Mouse (Mus musculus) stomach, embryonic 16.5 days (tissue): ENCODE measurements at regions not wholly inside any gene's neighbourhood (a gene's known extent, or its start where the extent isn't known, plus 50 kb on each side); places are given as distances from the start of the nearest gene placed in this dataset.

Experiments used
- ATAC-seq: fragments of 200-750 bp; cut with Nextera tagmentation; 2 replicates; pipeline ENCODE4 v1.8.0; 2017; ENCODE audit warnings: moderate number of reproducible peaks, moderate TSS enrichment; ENCODE audit not compliant: insufficient read depth, low FRiP score
- H3K27ac ChIP-seq: fragments of 300-500 bp; sonication (generic); 2 replicates; pipeline ENCODE4 v1.5.1; 2014; ENCODE audit warnings: low read length
- H3K27me3 ChIP-seq: fragments of 300-500 bp; sonication (generic); 2 replicates; pipeline ENCODE4 v1.6.1; 2014; ENCODE audit warnings: low read length, control low read depth, mixed read lengths; ENCODE audit not compliant: control insufficient read depth, insufficient read depth
- H3K36me3 ChIP-seq: fragments of 300-500 bp; sonication (generic); 2 replicates; pipeline ENCODE4 v1.6.1; 2014; ENCODE audit warnings: low read length; ENCODE audit not compliant: control insufficient read depth, insufficient read depth
- H3K4me1 ChIP-seq: fragments of 300-500 bp; sonication (generic); 2 replicates; pipeline ENCODE4 v1.6.1; 2014; ENCODE audit warnings: low read length, control low read depth, mixed read lengths; ENCODE audit not compliant: control insufficient read depth, insufficient read depth
- H3K4me2 ChIP-seq: fragments of 300-500 bp; sonication (generic); 2 replicates; pipeline ENCODE4 v1.6.1; 2014; ENCODE audit warnings: low read depth, low read length, mixed read lengths
- H3K4me3 ChIP-seq: fragments of 300-500 bp; sonication (generic); replicated peaks from 2 replicates; pipeline ENCODE4 v1.5.1; 2014; ENCODE audit warnings: mild to moderate bottlenecking, low read length
- H3K9ac ChIP-seq: fragments of 300-500 bp; sonication (generic); 2 replicates; pipeline ENCODE4 v1.6.1; 2014; ENCODE audit warnings: low read length
- H3K9me3 ChIP-seq: fragments of 300-500 bp; sonication (generic); replicated peaks from 2 replicates; pipeline ENCODE4 v1.6.1; 2016; ENCODE audit warnings: low read length, control low read depth; ENCODE audit not compliant: control insufficient read depth
- WGBS: fragments of 180-500 bp; shearing (Covaris S2); extraction: QIAGEN DNeasy Blood & Tissue Kit; methylation state at CpG from one replicate; pipeline ENCODE4 v1.1.7; 2014; 5-methylcytosine and 5-hydroxymethylcytosine counted together

- H3K27ac ChIP-seq = no peak overlapping the region
- no peak for ATAC-seq
- WGBS = 24% methylated on average over 2 of the region's 2 CpGs
- H3K9me3 ChIP-seq = no peaks in the 10 kb centered on the region
- H3K36me3 ChIP-seq = no peaks in the 10 kb centered on the region
- no peak overlapping the region for H3K9ac ChIP-seq
- H3K27me3 ChIP-seq = no peaks in the 10 kb centered on the region
- no peak overlapping the region for H3K4me2 ChIP-seq
- no peak overlapping the region for H3K4me3 ChIP-seq
- no peaks in the 10 kb centered on the region for H3K4me1 ChIP-seq
These were observed 406.6 kb upstream of the Cldn34d start for GRCm38 (mm10) chrX:77009336-77009735.

GRCm38 (mm10) chrX:77013890-77014289 lies 411.2 kb upstream of the Cldn34d start:
- Histone ChIP-seq H3K4me1 (no peaks in the 10 kb centered on the region), H3K36me3 (no peaks in the 10 kb centered on the region), H3K9ac (no peak overlapping the region), H3K9me3 (no peaks in the 10 kb centered on the region), H3K4me2 (no peak overlapping the region), H3K27ac (no peak overlapping the region), H3K4me3 (no peak overlapping the region), H3K27me3 (no peaks in the 10 kb centered on the region)
- WGBS = 80% methylated on average over 1 of the region's 1 CpGs
- ATAC-seq = no peak

- no peak overlapping the region for H3K4me3 ChIP-seq
- no peaks in the 10 kb centered on the region for H3K4me1 ChIP-seq
- 42% methylated on average over 5 of the region's 5 CpGs for WGBS
- H3K27me3 ChIP-seq = no peaks in the 10 kb centered on the region
- H3K4me2 ChIP-seq = no peak overlapping the region
- ATAC-seq = no peak
- H3K27ac ChIP-seq = no peak overlapping the region
- no peaks in the 10 kb centered on the region for H3K9me3 ChIP-seq
- no peaks in the 10 kb centered on the region for H3K36me3 ChIP-seq
- no peak overlapping the region for H3K9ac ChIP-seq
These were observed 448.0 kb upstream of the Cldn34d start for GRCm38 (mm10) chrX:77050401-77051381.

- Histone ChIP-seq H3K4me2 (no peak overlapping the region), H3K36me3 (no peaks in the 10 kb centered on the region), H3K4me3 (no peak overlapping the region), H3K27ac (no peak overlapping the region), H3K9ac (no peak overlapping the region), H3K9me3 (no peaks in the 10 kb centered on the region), H3K4me1 (no peaks in the 10 kb centered on the region), H3K27me3 (no peaks in the 10 kb centered on the region)
- 48% methylated on average over 1 of the region's 1 CpGs for WGBS
- ATAC-seq = peak; percentile 33; the same call in 1 of the 2 replicates
These were observed 449.3 kb upstream of the Cldn34d start for GRCm38 (mm10) chrX:77052036-77052435.

GRCm38 (mm10) chrX:77079776-77080175 lies 431.0 kb upstream of the Tbl1x start:
- Histone ChIP-seq H3K36me3 (no peaks in the 10 kb centered on the region), H3K4me2 (no peak overlapping the region), H3K9ac (no peak overlapping the region), H3K27me3 (no peaks in the 10 kb centered on the region), H3K27ac (no peak overlapping the region), H3K9me3 (no peaks in the 10 kb centered on the region), H3K4me3 (no peak overlapping the region), H3K4me1 (no peaks in the 10 kb centered on the region)
- WGBS = 83% methylated on average over 4 of the region's 4 CpGs
- ATAC-seq = no peak

GRCm38 (mm10) chrX:77082716-77083115 lies 428.1 kb upstream of the Tbl1x start:
- Histone ChIP-seq H3K4me2 (no peak overlapping the region), H3K27me3 (no peaks in the 10 kb centered on the region), H3K4me1 (no peaks in the 10 kb centered on the region), H3K36me3 (no peaks in the 10 kb centered on the region), H3K9me3 (no peaks in the 10 kb centered on the region), H3K9ac (no peak overlapping the region), H3K27ac (no peak overlapping the region), H3K4me3 (no peak overlapping the region)
- ATAC-seq = no peak
- WGBS = 79% methylated on average over 1 of the region's 1 CpGs

- H3K4me1 ChIP-seq = no peaks in the 10 kb centered on the region
- 47% methylated on average over 2 of the region's 2 CpGs for WGBS
- no peak for ATAC-seq
- H3K27me3 ChIP-seq = no peaks in the 10 kb centered on the region
- no peak overlapping the region for H3K4me3 ChIP-seq
- H3K36me3 ChIP-seq = no peaks in the 10 kb centered on the region
- no peak overlapping the region for H3K27ac ChIP-seq
- H3K9me3 ChIP-seq = no peaks in the 10 kb centered on the region
- no peak overlapping the region for H3K9ac ChIP-seq
- H3K4me2 ChIP-seq = no peak overlapping the region
These were observed 389.1 kb upstream of the Tbl1x start for GRCm38 (mm10) chrX:77121761-77122160.
